Mouse (Mus musculus) fibroblast of lung, adult 2 months (primary cell): ENCODE results near the gene Clec2g.

Experiments used
- DNase-seq: peaks from one replicate; pipeline ENCODE4 v3.0.0-alpha.2; 2011; ENCODE audit warnings: low read depth

Gene Clec2g

GRCm38 (mm10) chr6:129013762-129014276, 79.6 kb downstream of the Clec2g start:
- no peak for DNase-seq

DNA sequence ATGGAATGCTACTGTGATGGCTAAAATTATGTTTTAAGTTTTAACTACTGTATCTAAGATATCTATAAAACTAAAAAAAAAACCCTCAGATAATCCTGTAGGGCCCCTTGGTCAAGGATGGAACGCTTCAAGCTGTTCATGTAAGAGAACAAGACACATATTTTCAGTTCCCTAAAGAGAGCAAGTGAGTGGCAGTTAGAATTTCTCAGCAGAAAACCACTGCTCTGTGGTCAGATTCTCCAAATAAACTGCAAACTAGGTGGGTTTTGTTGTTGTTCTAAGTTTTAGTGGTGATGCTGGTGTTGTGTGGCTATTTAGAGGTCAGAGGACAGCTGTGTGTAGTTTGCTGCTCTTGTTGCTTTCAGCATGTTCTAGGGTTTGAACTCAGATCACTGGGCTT, 80.2 kb downstream of the Clec2g start:
- DNase-seq: no peak

DNA sequence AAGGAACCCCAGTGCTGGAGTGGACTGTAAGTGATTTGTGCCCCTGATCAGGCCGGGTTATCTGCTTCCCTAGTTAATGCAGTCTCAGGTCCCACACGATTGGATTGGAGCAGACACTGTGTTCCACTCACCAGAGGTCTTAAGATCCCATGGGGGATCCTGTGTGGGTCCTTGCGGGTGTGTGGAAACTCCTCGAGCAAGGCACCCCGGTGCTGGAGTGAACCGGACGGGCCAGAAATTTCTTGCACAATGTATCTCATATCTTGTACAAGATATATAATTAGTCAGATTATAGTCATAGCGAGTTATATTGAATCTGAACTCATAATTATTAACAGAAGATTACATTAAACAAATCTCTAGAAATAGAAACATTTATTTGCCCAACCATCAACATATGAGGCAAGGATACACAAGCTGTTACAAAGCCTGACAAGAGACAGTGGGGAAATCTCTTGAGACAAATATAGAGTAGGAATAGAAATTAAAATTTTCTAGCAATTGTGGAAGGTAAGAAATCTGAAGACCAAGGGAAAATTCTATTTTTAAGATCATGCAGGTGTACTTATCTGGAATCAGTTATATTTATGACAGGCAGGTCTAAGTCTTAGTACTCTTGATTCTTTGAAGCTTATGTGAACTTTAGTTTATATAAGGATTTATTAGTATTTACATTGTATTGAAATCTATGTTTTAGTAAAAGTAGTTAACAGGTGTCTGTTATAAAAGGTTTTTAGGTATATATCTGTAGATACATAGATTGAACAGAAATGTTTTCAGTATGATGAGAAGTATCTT, 93.5 kb downstream of the Clec2g start:
- DNase-seq: no peak

GRCm38 (mm10) chr6:129030175-129030824, 96.1 kb downstream of the Clec2g start:
- no peak for DNase-seq

- DNase-seq: no peak
Measured at GRCm38 (mm10) chr6:129030964-129031363, 96.8 kb downstream of the Clec2g start.

DNA sequence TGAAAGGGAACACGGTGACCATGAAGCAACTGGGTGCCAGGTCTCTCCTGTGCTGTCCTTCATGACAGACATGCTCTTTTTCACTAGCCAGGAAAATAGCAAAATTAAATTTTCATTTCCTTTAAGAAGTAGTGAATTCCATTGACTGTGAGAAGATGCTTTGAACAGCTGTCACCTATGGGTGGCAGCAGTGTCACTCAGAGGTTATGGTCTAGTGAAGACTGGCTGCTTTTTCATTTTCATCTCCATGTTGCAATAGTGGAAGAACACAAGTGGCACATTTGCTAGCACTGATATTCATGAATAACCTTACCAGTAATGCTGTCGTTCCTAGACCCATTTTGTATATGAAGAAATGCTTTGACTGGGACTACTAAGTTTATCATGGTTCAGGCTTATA, 99.2 kb downstream of the Clec2g start:
- no peak for DNase-seq
